Mouse (Mus musculus) liver, adult 2 months (tissue): Measurements from ENCODE around the gene Armc2.

ENCODE experiments used
- CTCF ChIP-seq: fragments of 200-500 bp; IDR thresholded peaks from 2 replicates; pipeline ENCODE4 v1.5.1; 2011; ENCODE audit warnings: low read depth, low read length, control low read depth
- POLR2A ChIP-seq: fragments of 200-500 bp; IDR thresholded peaks from 2 replicates; pipeline ENCODE4 v1.6.1; 2011; ENCODE audit warnings: low read length, control low read depth; ENCODE audit not compliant: insufficient read depth; ENCODE audit errors: extremely low read depth

DNA sequence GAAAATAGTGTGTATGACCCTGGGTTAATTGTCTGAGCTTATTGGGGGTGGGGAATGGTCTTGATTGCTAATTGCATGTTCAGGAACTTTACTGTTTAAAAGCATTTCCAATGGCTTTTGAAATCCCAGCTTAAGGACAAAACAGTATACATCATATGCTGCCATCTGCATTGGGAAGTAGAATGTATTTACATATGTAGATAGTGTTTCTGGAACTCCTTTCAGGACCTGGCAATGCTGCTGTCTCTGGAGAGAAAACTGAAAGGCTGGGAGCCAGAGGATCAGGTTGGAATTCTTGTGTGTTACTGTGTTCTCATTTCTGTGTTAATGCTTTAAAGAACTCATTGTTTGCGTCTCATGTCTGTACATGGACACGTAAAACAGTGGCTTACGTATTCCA lies 25.1 kb upstream of the Armc2 start:
- TF ChIP-seq CTCF: no peak
- no peak for TF ChIP-seq POLR2A
